Mouse (Mus musculus): ENCODE measurements around the gene Strn4. TPM values are rescaled to one million over a fixed set of nuclear protein-coding genes. Genes with fewer than 3 reads are reported as not detected.
A peak's percentile ranks its signal among the peaks of the same experiment; 100 is the strongest.

Gene Strn4
- polyA plus RNA-seq, 1 experiment from 2014 or later: 68.9 TPM

- peaks cover 14% of the 10 kb centered on the region for H3K4me1 ChIP-seq (ENCODE audit: control insufficient read depth, insufficient read depth, low read length)
- H3K27ac ChIP-seq (ENCODE audit: low read length): no peak overlapping the region
- ATAC-seq: peak; percentile 20; the same call in 1 of the 2 replicates
- no peak overlapping the region for H3K4me2 ChIP-seq (ENCODE audit: low read depth, low read length)
- no peaks in the 10 kb centered on the region for H3K9me3 ChIP-seq (ENCODE audit: control insufficient read depth, low read length)
- no peak overlapping the region for H3K9ac ChIP-seq (ENCODE audit: low read depth, low read length)
- no peaks in the 10 kb centered on the region for H3K36me3 ChIP-seq (ENCODE audit: control insufficient read depth, insufficient read depth, low read length)
- no peaks in the 10 kb centered on the region; the same call in 1 of the 2 replicates for H3K27me3 ChIP-seq (replicated peaks; ENCODE audit: control insufficient read depth, insufficient read depth, low read length)
- H3K4me3 ChIP-seq (ENCODE audit: low read length): no peak overlapping the region
- 39% methylated on average over 10 of the region's 10 CpGs for WGBS
These were observed 6.0 kb upstream of the Strn4 start for GRCm38 (mm10) chr7:16809739-16810138.

DNA sequence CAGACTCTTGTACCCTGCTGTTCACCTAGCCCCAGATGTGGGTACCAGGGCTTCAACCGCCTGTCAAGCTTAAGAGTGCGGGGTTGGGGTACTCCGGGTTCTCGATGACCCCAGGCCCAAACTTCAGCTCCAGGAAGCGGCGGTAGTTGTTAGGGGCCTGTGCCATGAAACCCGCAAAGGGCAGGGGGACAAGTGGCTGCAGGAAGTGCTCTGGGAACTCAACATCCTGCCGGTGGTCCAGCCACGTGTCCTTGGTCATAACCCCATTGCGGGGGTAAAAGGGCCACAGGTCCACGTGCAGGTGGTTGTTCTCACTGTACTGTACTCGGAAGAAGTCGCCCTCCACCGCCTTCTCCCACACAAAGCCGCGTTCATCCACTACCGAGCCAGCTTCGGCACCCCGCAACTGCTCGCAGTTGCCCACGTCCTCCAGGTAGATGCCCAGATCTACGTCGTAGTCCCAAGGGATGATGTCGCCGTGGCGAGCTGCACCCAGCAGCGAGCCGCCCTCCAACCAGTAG is 5.2 kb upstream of the Strn4 start:
- ATAC-seq: no peak
- H3K9ac ChIP-seq (ENCODE audit: low read depth, low read length): no peak overlapping the region

DNA sequence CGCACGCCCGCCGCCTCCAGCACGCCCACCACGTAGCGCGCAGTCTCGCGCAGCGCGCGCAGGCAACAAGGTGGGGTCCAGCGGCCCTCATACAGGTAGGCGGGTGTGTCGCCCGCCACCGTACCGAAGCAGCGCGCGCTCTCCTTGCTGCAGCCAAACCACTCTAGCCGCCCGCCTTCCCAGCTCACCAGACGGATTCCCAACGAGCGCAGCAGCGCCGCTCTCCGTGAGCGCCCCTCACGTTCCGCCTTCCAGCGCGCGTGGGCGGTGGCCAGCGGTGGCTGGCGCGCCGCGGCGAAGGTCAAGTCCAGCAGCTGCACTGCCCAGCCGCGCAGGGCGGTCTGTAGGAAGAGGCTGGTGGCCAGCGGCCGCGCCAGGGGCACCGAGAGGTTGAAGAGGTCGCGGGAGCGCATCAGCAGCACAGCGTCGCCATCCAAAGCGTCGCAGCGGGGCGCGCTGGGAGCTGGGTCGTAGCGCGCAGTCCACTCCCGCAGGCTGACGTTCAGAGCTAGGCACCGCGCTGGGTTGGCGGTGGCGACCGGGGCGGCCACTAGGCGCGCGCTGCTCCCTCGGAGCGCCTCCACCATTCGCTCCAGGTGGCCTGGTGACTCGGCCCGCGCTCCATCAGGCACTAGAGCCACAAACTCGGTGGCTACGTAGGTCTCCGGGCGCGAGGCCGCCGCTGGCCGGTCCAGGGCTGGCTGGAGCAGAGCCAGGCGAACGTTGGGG is 4.6 kb upstream of the Strn4 start:
- Histone ChIP-seq H3K27me3 (replicated peaks; ENCODE audit: control insufficient read depth, insufficient read depth, low read length) (no peaks in the 10 kb centered on the region; the same call in 1 of the 2 replicates), H3K36me3 (ENCODE audit: control insufficient read depth, insufficient read depth, low read length) (no peaks in the 10 kb centered on the region), H3K4me1 (ENCODE audit: control insufficient read depth, insufficient read depth, low read length) (peaks cover 20% of the 10 kb centered on the region), H3K4me2 (ENCODE audit: low read depth, low read length) (peak overlapping the region; percentile 62), H3K27ac (ENCODE audit: low read length) (no peak overlapping the region), H3K9me3 (ENCODE audit: control insufficient read depth, low read length) (no peaks in the 10 kb centered on the region), H3K9ac (ENCODE audit: low read depth, low read length) (peak overlapping the region; percentile 43; the same call in 1 of the 2 replicates), H3K4me3 (ENCODE audit: low read length) (peak overlapping the region; percentile 33)
- 24% methylated on average over 90 of the region's 90 CpGs for WGBS
- peak; percentile 36 for ATAC-seq

More for the DNA sequence above, 5.2 kb upstream of the Strn4 start:
- 68% methylated on average over 28 of the region's 28 CpGs for WGBS
- no peak overlapping the region for H3K27ac ChIP-seq (ENCODE audit: low read length)
- H3K4me1 ChIP-seq (ENCODE audit: control insufficient read depth, insufficient read depth, low read length): peaks cover 16% of the 10 kb centered on the region
- no peaks in the 10 kb centered on the region; the same call in 1 of the 2 replicates for H3K27me3 ChIP-seq (replicated peaks; ENCODE audit: control insufficient read depth, insufficient read depth, low read length)
- no peaks in the 10 kb centered on the region for H3K36me3 ChIP-seq (ENCODE audit: control insufficient read depth, insufficient read depth, low read length)
- no peaks in the 10 kb centered on the region for H3K9me3 ChIP-seq (ENCODE audit: control insufficient read depth, low read length)
- H3K4me3 ChIP-seq (ENCODE audit: low read length): peak overlapping the region; percentile 33
- H3K4me2 ChIP-seq (ENCODE audit: low read depth, low read length): peak overlapping the region; percentile 62

DNA sequence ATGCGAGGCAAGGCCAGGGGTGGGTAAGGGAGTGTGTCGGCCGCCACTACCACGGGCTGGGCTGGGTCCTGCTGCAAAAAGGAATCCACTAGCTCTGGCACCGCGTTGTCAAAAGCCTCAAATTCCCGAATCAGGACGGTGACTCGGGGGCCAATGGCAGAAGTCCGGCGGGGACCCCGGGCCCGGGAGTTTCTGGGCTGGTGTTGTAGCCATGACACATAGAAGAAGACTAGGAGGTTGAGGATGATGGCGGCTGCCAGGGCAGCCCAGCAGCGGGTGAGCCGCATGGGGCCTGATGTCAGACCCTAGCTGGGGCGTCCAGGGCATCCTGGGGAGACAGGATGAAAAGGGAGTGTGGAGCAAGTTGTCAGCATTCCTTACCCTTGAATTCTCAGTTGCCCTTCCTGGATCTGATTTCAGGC is 4.0 kb upstream of the Strn4 start:
- Histone ChIP-seq H3K4me2 (ENCODE audit: low read depth, low read length) (peak overlapping the region; percentile 62), H3K36me3 (ENCODE audit: control insufficient read depth, insufficient read depth, low read length) (no peaks in the 10 kb centered on the region), H3K4me1 (ENCODE audit: control insufficient read depth, insufficient read depth, low read length) (peaks cover 20% of the 10 kb centered on the region), H3K9me3 (ENCODE audit: control insufficient read depth, low read length) (no peaks in the 10 kb centered on the region), H3K4me3 (ENCODE audit: low read length) (peak overlapping the region; percentile 33), H3K9ac (ENCODE audit: low read depth, low read length) (peak overlapping the region; percentile 43; the same call in 1 of the 2 replicates), H3K27me3 (replicated peaks; ENCODE audit: control insufficient read depth, insufficient read depth, low read length) (no peaks in the 10 kb centered on the region; the same call in 1 of the 2 replicates), H3K27ac (ENCODE audit: low read length) (no peak overlapping the region)
- no peak for ATAC-seq
- WGBS: 36% methylated on average over 17 of the region's 17 CpGs

- H3K36me3 ChIP-seq (ENCODE audit: control insufficient read depth, insufficient read depth, low read length): no peaks in the 10 kb centered on the region
- H3K4me1 ChIP-seq (ENCODE audit: control insufficient read depth, insufficient read depth, low read length): peaks cover 23% of the 10 kb centered on the region
- H3K4me3 ChIP-seq (ENCODE audit: low read length): no peak overlapping the region
- no peak for ATAC-seq
- no peak overlapping the region for H3K27ac ChIP-seq (ENCODE audit: low read length)
- no peak overlapping the region for H3K9ac ChIP-seq (ENCODE audit: low read depth, low read length)
- 76% methylated on average over 2 of the region's 2 CpGs for WGBS
- H3K4me2 ChIP-seq (ENCODE audit: low read depth, low read length): no peak overlapping the region
- no peaks in the 10 kb centered on the region; the same call in 1 of the 2 replicates for H3K27me3 ChIP-seq (replicated peaks; ENCODE audit: control insufficient read depth, insufficient read depth, low read length)
- H3K9me3 ChIP-seq (ENCODE audit: control insufficient read depth, low read length): no peaks in the 10 kb centered on the region
These were observed 3.2 kb upstream of the Strn4 start for GRCm38 (mm10) chr7:16812505-16812904.

- H3K9me3 ChIP-seq (ENCODE audit: control insufficient read depth, low read length): no peaks in the 10 kb centered on the region
- peak overlapping the region; percentile 93 for H3K27ac ChIP-seq (ENCODE audit: low read length)
- peak overlapping the region; percentile 86 for H3K4me3 ChIP-seq (ENCODE audit: low read length)
- peak; percentile 87 for ATAC-seq
- no peaks in the 10 kb centered on the region; the same call in 1 of the 2 replicates for H3K27me3 ChIP-seq (replicated peaks; ENCODE audit: control insufficient read depth, insufficient read depth, low read length)
- peaks cover 39% of the 10 kb centered on the region for H3K4me1 ChIP-seq (ENCODE audit: control insufficient read depth, insufficient read depth, low read length)
- H3K4me2 ChIP-seq (ENCODE audit: low read depth, low read length): peak overlapping the region; percentile 79
- H3K36me3 ChIP-seq (ENCODE audit: control insufficient read depth, insufficient read depth, low read length): no peaks in the 10 kb centered on the region
- peak overlapping the region; percentile 99 for H3K9ac ChIP-seq (ENCODE audit: low read depth, low read length)
- WGBS: under 1% methylated on average over 42 of the region's 55 CpGs
These were observed 387 bp downstream of the Strn4 start for GRCm38 (mm10) chr7:16816078-16816474.

- Histone ChIP-seq H3K9me3 (ENCODE audit: control insufficient read depth, low read length) (no peaks in the 10 kb centered on the region), H3K36me3 (ENCODE audit: control insufficient read depth, insufficient read depth, low read length) (no peaks in the 10 kb centered on the region), H3K9ac (ENCODE audit: low read depth, low read length) (peak within 1 kb of the TSS; percentile 99), H3K27me3 (replicated peaks; ENCODE audit: control insufficient read depth, insufficient read depth, low read length) (no peaks in the 10 kb centered on the region; the same call in 1 of the 2 replicates), H3K4me3 (ENCODE audit: low read length) (peak within 1 kb of the TSS; percentile 86), H3K27ac (ENCODE audit: low read length) (peak within 1 kb of the TSS; percentile 93), H3K4me2 (ENCODE audit: low read depth, low read length) (peak within 1 kb of the TSS; percentile 79), H3K4me1 (ENCODE audit: control insufficient read depth, insufficient read depth, low read length) (peaks cover 38% of the 10 kb centered on the region)
- ATAC-seq: peak; percentile 84
- under 1% methylated on average over 46 of the region's 64 CpGs for WGBS
These were observed 910 bp downstream of the Strn4 start, which contains the start of gene Fkrp for GRCm38 (mm10) chr7:16816475-16817122. TSS of gene Fkrp (minus strand) at chr7:16816732.

GRCm38 (mm10) chr7:16817693-16818092 is 2.0 kb downstream of the Strn4 start:
- 40% methylated on average over 3 of the region's 3 CpGs for WGBS

DNA sequence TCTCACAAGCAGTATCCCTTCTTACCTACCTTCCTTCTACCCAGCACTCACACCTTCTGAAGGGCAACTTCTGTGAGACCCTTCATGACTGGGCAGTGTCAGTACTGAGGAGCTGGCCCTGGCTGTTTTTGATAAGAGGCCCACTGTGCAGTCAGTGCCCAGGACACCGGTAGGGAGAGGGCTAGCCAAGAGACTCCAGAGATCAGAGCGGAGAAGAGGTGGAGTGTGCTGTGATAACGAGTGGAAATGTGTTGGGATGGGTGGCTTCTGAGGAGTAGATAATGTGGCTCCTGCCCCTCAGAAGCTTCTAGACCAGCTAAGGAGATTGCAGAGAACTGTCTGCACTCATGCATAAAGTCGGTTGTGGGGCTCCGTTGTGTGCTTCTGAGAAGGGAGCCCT is 4.1 kb downstream of the Strn4 start:
- Histone ChIP-seq H3K4me3 (ENCODE audit: low read length) (no peak overlapping the region), H3K4me2 (ENCODE audit: low read depth, low read length) (no peak overlapping the region), H3K9me3 (ENCODE audit: control insufficient read depth, low read length) (no peaks in the 10 kb centered on the region), H3K36me3 (ENCODE audit: control insufficient read depth, insufficient read depth, low read length) (0 out of 2 replicates have a peak, but pooled peaks cover 1% of the 10 kb centered on the region), H3K4me1 (ENCODE audit: control insufficient read depth, insufficient read depth, low read length) (peaks cover 36% of the 10 kb centered on the region), H3K9ac (ENCODE audit: low read depth, low read length) (no peak overlapping the region), H3K27ac (ENCODE audit: low read length) (no peak overlapping the region), H3K27me3 (replicated peaks; ENCODE audit: control insufficient read depth, insufficient read depth, low read length) (no peaks in the 10 kb centered on the region)
- ATAC-seq: no peak
- WGBS: 83% methylated on average over 5 of the region's 5 CpGs

More at GRCm38 (mm10) chr7:16817693-16818092, 2.0 kb downstream of the Strn4 start:
- Histone ChIP-seq H3K4me2 (ENCODE audit: low read depth, low read length) (peak overlapping the region; percentile 79), H3K9me3 (ENCODE audit: control insufficient read depth, low read length) (no peaks in the 10 kb centered on the region), H3K36me3 (ENCODE audit: control insufficient read depth, insufficient read depth, low read length) (no peaks in the 10 kb centered on the region), H3K27me3 (replicated peaks; ENCODE audit: control insufficient read depth, insufficient read depth, low read length) (no peaks in the 10 kb centered on the region), H3K27ac (ENCODE audit: low read length) (no peak overlapping the region), H3K4me3 (ENCODE audit: low read length) (peak overlapping the region; percentile 86), H3K9ac (ENCODE audit: low read depth, low read length) (peak overlapping the region; percentile 99), H3K4me1 (ENCODE audit: control insufficient read depth, insufficient read depth, low read length) (peaks cover 36% of the 10 kb centered on the region)
- ATAC-seq: no peak
